Mouse (Mus musculus): ENCODE measurements around the gene Ndrg2.

DNA sequence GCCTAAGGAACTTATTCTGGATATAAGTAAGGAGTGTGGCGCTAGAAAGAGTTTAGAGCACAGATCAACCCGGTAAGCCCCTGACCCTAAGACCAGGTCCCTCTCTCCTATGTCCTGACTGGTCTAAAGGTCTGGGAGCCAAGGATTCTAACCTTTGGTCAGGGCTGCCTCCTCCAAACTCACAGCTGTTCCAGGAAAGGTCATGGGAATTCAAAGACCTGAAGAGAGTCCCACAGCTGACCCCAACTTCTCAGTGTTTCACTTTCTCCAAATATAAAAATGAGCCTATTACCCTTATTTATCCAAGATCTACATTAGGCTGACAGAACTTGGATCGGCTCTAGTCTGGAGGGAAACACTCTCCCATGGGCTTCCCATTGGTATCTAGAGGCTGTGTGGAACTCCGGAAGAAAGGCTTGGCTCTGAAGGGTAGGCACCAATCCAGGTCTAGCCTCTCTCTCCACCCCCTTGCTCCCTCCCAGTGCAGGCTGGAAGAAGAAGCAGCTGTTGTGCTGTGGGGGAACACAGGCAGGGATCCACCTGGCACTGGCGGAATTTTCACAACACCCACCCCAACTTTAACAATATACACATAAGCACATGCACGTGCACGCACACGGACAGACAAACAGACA is 15.5 kb upstream of the Ndrg2 start:
- no peak for TF ChIP-seq CTCF (IDR thresholded peaks at IDR 0.05; ENCODE audit: low read depth, low read length)
- no peak for TF ChIP-seq GATA1 (IDR thresholded peaks at IDR 0.05; ENCODE audit: borderline replicate concordance, low read length)
- TF ChIP-seq POLR2AphosphoS5 (IDR thresholded peaks at IDR 0.05; ENCODE audit: insufficient replicate concordance, low read depth, low read length), result no peak

Data from G1E (cell line).